Mouse (Mus musculus) lung, postnatal 14 days (tissue): Measurements from ENCODE around the gene LTO1.

ENCODE experiments used
- DNase-seq: peaks from one replicate; pipeline ENCODE4 v3.0.0; 2021

Gene LTO1

GRCm38 (mm10) chr7:144911121-144911520 is 3.8 kb upstream of the LTO1 start:
- DNase-seq = no peak

- DNase-seq = no peak
Observed at GRCm38 (mm10) chr7:144912897-144913296, 2.0 kb upstream of the LTO1 start.

GRCm38 (mm10) chr7:144914296-144914947 is 478 bp upstream of the LTO1 start:
- no peak for DNase-seq

GRCm38 (mm10) chr7:144918823-144919222 is 3.9 kb downstream of the LTO1 start:
- no peak for DNase-seq

GRCm38 (mm10) chr7:144927591-144927990 is 12.7 kb downstream of the LTO1 start:
- no peak for DNase-seq

- DNase-seq = no peak
Observed at GRCm38 (mm10) chr7:144928009-144928888, 13.3 kb downstream of the LTO1 start.

GRCm38 (mm10) chr7:144928889-144929210 is 13.9 kb downstream of the LTO1 start:
- no peak for DNase-seq

GRCm38 (mm10) chr7:144929506-144929905 is 14.6 kb downstream of the LTO1 start:
- DNase-seq = no peak

- DNase-seq = no peak
Observed at GRCm38 (mm10) chr7:144929931-144930330, 15.0 kb downstream of the LTO1 start.

GRCm38 (mm10) chr7:144931778-144932177 is 16.9 kb downstream of the LTO1 start:
- DNase-seq = peak; percentile 43

GRCm38 (mm10) chr7:144932389-144932937 is 17.6 kb downstream of the LTO1 start:
- no peak for DNase-seq

- no peak for DNase-seq
Observed at GRCm38 (mm10) chr7:144933336-144933735, 18.4 kb downstream of the LTO1 start.

- DNase-seq = no peak
Observed at GRCm38 (mm10) chr7:144933796-144934195, 18.9 kb downstream of the LTO1 start.

- DNase-seq = no peak
Observed at GRCm38 (mm10) chr7:144934901-144935300, 20.0 kb downstream of the LTO1 start.

- DNase-seq = peak; percentile 37
Observed at GRCm38 (mm10) chr7:144935563-144935962, 20.7 kb downstream of the LTO1 start.

- no peak for DNase-seq
Observed at GRCm38 (mm10) chr7:144936311-144936880, 21.5 kb downstream of the LTO1 start.

GRCm38 (mm10) chr7:144937490-144937889 is 22.6 kb downstream of the LTO1 start:
- peak; percentile 93 for DNase-seq

GRCm38 (mm10) chr7:144937899-144938517 is 23.1 kb downstream of the LTO1 start:
- DNase-seq = peak; percentile 19

GRCm38 (mm10) chr7:144938661-144939343 is 23.9 kb downstream of the LTO1 start:
- peak; percentile 10 for DNase-seq

GRCm38 (mm10) chr7:144939344-144940002 is 24.6 kb downstream of the LTO1 start, which contains the start of gene Ccnd1:
Gene Ccnd1, minus strand, starts transcription at chr7:144939925.
- peak; percentile 71 for DNase-seq

GRCm38 (mm10) chr7:144940003-144940571 is 25.2 kb downstream of the LTO1 start:
- no peak for DNase-seq

GRCm38 (mm10) chr7:144940585-144940984 is 25.7 kb downstream of the LTO1 start:
- no peak for DNase-seq
